Mouse (Mus musculus): ENCODE measurements around the gene Man2a1. TPM values are rescaled to one million over a fixed set of nuclear protein-coding genes. Genes with fewer than 3 reads are reported as not detected.

The Man2a1 gene
- polyA plus RNA-seq, 1 experiment = 53.4 TPM

GRCm38 (mm10) chr17:64723162-64723561 lies 122.6 kb downstream of the Man2a1 start:
- Histone ChIP-seq H3K27ac (ENCODE audit: insufficient read depth, low read length) (no peak overlapping the region), H3K9me3 (replicated peaks; ENCODE audit: control insufficient read depth, insufficient read depth, low read length, poor library complexity, severe bottlenecking) (no peaks in the 10 kb centered on the region), H3K4me3 (ENCODE audit: low read depth, low read length) (no peak overlapping the region), H3K9ac (ENCODE audit: low read depth, poor library complexity, severe bottlenecking) (no peak overlapping the region), H3K4me1 (ENCODE audit: control insufficient read depth, insufficient read depth, low read length) (no peaks in the 10 kb centered on the region), H3K27me3 (ENCODE audit: control insufficient read depth, insufficient read depth, low read length, poor library complexity, severe bottlenecking) (no peaks in the 10 kb centered on the region), H3K36me3 (ENCODE audit: control insufficient read depth, insufficient read depth, low read length, poor library complexity, severe bottlenecking) (peaks cover 5% of the 10 kb centered on the region; the same call in 1 of the 2 replicates)
- TF ChIP-seq CTCF (IDR thresholded peaks at IDR 0.05; ENCODE audit: low read depth, low read length) (no peak), POLR2A (IDR thresholded peaks at IDR 0.05; ENCODE audit: insufficient read depth, low read length) (no peak), EP300 (IDR thresholded peaks at IDR 0.05; ENCODE audit: insufficient read depth, low read depth, low read length) (no peak)

- Histone ChIP-seq H3K4me3 (ENCODE audit: low read depth, low read length) (no peak overlapping the region), H3K9ac (ENCODE audit: low read depth, poor library complexity, severe bottlenecking) (no peak overlapping the region), H3K4me1 (ENCODE audit: control insufficient read depth, insufficient read depth, low read length) (no peaks in the 10 kb centered on the region), H3K9me3 (replicated peaks; ENCODE audit: control insufficient read depth, insufficient read depth, low read length, poor library complexity, severe bottlenecking) (no peaks in the 10 kb centered on the region), H3K36me3 (ENCODE audit: control insufficient read depth, insufficient read depth, low read length, poor library complexity, severe bottlenecking) (no peaks in the 10 kb centered on the region), H3K27ac (ENCODE audit: insufficient read depth, low read length) (no peak overlapping the region), H3K27me3 (ENCODE audit: control insufficient read depth, insufficient read depth, low read length, poor library complexity, severe bottlenecking) (no peaks in the 10 kb centered on the region)
- TF ChIP-seq EP300 (IDR thresholded peaks at IDR 0.05; ENCODE audit: insufficient read depth, low read depth, low read length) (no peak), CTCF (IDR thresholded peaks at IDR 0.05; ENCODE audit: low read depth, low read length) (no peak), POLR2A (IDR thresholded peaks at IDR 0.05; ENCODE audit: insufficient read depth, low read length) (no peak)
These were observed 124.7 kb downstream of the Man2a1 start for GRCm38 (mm10) chr17:64725214-64725613.

- H3K27me3 ChIP-seq (ENCODE audit: control insufficient read depth, insufficient read depth, low read length, poor library complexity, severe bottlenecking) = no peaks in the 10 kb centered on the region
- TF ChIP-seq CTCF (IDR thresholded peaks at IDR 0.05; ENCODE audit: low read depth, low read length) (no peak), POLR2A (IDR thresholded peaks at IDR 0.05; ENCODE audit: insufficient read depth, low read length) (no peak), EP300 (IDR thresholded peaks at IDR 0.05; ENCODE audit: insufficient read depth, low read depth, low read length) (no peak)
- H3K27ac ChIP-seq (ENCODE audit: insufficient read depth, low read length) = no peak overlapping the region
- H3K36me3 ChIP-seq (ENCODE audit: control insufficient read depth, insufficient read depth, low read length, poor library complexity, severe bottlenecking) = no peaks in the 10 kb centered on the region
- no peak overlapping the region for H3K9ac ChIP-seq (ENCODE audit: low read depth, poor library complexity, severe bottlenecking)
- no peaks in the 10 kb centered on the region for H3K9me3 ChIP-seq (replicated peaks; ENCODE audit: control insufficient read depth, insufficient read depth, low read length, poor library complexity, severe bottlenecking)
- H3K4me3 ChIP-seq (ENCODE audit: low read depth, low read length) = no peak overlapping the region
- no peaks in the 10 kb centered on the region for H3K4me1 ChIP-seq (ENCODE audit: control insufficient read depth, insufficient read depth, low read length)
These were observed 125.5 kb downstream of the Man2a1 start for GRCm38 (mm10) chr17:64726032-64726431.

- Histone ChIP-seq H3K9me3 (replicated peaks; ENCODE audit: control insufficient read depth, insufficient read depth, low read length, poor library complexity, severe bottlenecking) (no peaks in the 10 kb centered on the region), H3K4me1 (ENCODE audit: control insufficient read depth, insufficient read depth, low read length) (no peaks in the 10 kb centered on the region), H3K36me3 (ENCODE audit: control insufficient read depth, insufficient read depth, low read length, poor library complexity, severe bottlenecking) (0 out of 2 replicates have a peak, but pooled peaks cover 3% of the 10 kb centered on the region), H3K4me3 (ENCODE audit: low read depth, low read length) (no peak overlapping the region), H3K9ac (ENCODE audit: low read depth, poor library complexity, severe bottlenecking) (no peak overlapping the region), H3K27me3 (ENCODE audit: control insufficient read depth, insufficient read depth, low read length, poor library complexity, severe bottlenecking) (no peaks in the 10 kb centered on the region), H3K27ac (ENCODE audit: insufficient read depth, low read length) (no peak overlapping the region)
- TF ChIP-seq POLR2A (IDR thresholded peaks at IDR 0.05; ENCODE audit: insufficient read depth, low read length) = no peak
- TF ChIP-seq CTCF (IDR thresholded peaks at IDR 0.05; ENCODE audit: low read depth, low read length) = no peak
- TF ChIP-seq EP300 (IDR thresholded peaks at IDR 0.05; ENCODE audit: insufficient read depth, low read depth, low read length) = no peak
These were observed 135.0 kb downstream of the Man2a1 start for GRCm38 (mm10) chr17:64735492-64735891.

GRCm38 (mm10) chr17:64737918-64738317 lies 137.4 kb downstream of the Man2a1 start:
- no peaks in the 10 kb centered on the region for H3K27me3 ChIP-seq (ENCODE audit: control insufficient read depth, insufficient read depth, low read length, poor library complexity, severe bottlenecking)
- H3K9ac ChIP-seq (ENCODE audit: low read depth, poor library complexity, severe bottlenecking) = no peak overlapping the region
- H3K4me1 ChIP-seq (ENCODE audit: control insufficient read depth, insufficient read depth, low read length) = no peaks in the 10 kb centered on the region
- H3K4me3 ChIP-seq (ENCODE audit: low read depth, low read length) = no peak overlapping the region
- no peaks in the 10 kb centered on the region; the same call in 1 of the 2 replicates for H3K9me3 ChIP-seq (replicated peaks; ENCODE audit: control insufficient read depth, insufficient read depth, low read length, poor library complexity, severe bottlenecking)
- H3K27ac ChIP-seq (ENCODE audit: insufficient read depth, low read length) = no peak overlapping the region
- peaks cover 9% of the 10 kb centered on the region for H3K36me3 ChIP-seq (ENCODE audit: control insufficient read depth, insufficient read depth, low read length, poor library complexity, severe bottlenecking)
- no peak for TF ChIP-seq POLR2A (IDR thresholded peaks at IDR 0.05; ENCODE audit: insufficient read depth, low read length)

GRCm38 (mm10) chr17:64739129-64739528 lies 138.6 kb downstream of the Man2a1 start:
- Histone ChIP-seq H3K9me3 (replicated peaks; ENCODE audit: control insufficient read depth, insufficient read depth, low read length, poor library complexity, severe bottlenecking) (no peaks in the 10 kb centered on the region; the same call in 1 of the 2 replicates), H3K27ac (ENCODE audit: insufficient read depth, low read length) (no peak overlapping the region), H3K9ac (ENCODE audit: low read depth, poor library complexity, severe bottlenecking) (no peak overlapping the region), H3K4me3 (ENCODE audit: low read depth, low read length) (no peak overlapping the region), H3K27me3 (ENCODE audit: control insufficient read depth, insufficient read depth, low read length, poor library complexity, severe bottlenecking) (no peaks in the 10 kb centered on the region), H3K36me3 (ENCODE audit: control insufficient read depth, insufficient read depth, low read length, poor library complexity, severe bottlenecking) (peaks cover 9% of the 10 kb centered on the region), H3K4me1 (ENCODE audit: control insufficient read depth, insufficient read depth, low read length) (no peaks in the 10 kb centered on the region)
- TF ChIP-seq POLR2A (IDR thresholded peaks at IDR 0.05; ENCODE audit: insufficient read depth, low read length) (no peak), CTCF (IDR thresholded peaks at IDR 0.05; ENCODE audit: low read depth, low read length) (no peak), EP300 (IDR thresholded peaks at IDR 0.05; ENCODE audit: insufficient read depth, low read depth, low read length) (no peak)

All from ES-Bruce4 (cell line).